Mouse (Mus musculus) cortical plate, adult 2 months (tissue): ENCODE measurements around the gene Ilf2.
A peak's percentile ranks its signal among the peaks of the same experiment; 100 is the strongest.

ENCODE experiments used
- CTCF ChIP-seq: fragments of 200-500 bp; IDR thresholded peaks from 2 replicates; pipeline ENCODE4 v1.5.1; 2011; ENCODE audit warnings: mild to moderate bottlenecking, control low read depth, low read length; ENCODE audit not compliant: insufficient read depth; ENCODE audit errors: extremely low read depth
- POLR2A ChIP-seq: fragments of 200-500 bp; IDR thresholded peaks from 2 replicates; pipeline ENCODE4 v1.6.1; 2011; ENCODE audit warnings: mild to moderate bottlenecking, low read length, control low read depth; ENCODE audit not compliant: insufficient read depth; ENCODE audit errors: extremely low read depth

GRCm38 (mm10) chr3:90495850-90496525 lies 20.1 kb downstream of the Ilf2 start:
- TF ChIP-seq POLR2A, result 0 out of 2 replicates have a peak, but pooled peaks have one; percentile 1
- no peak for TF ChIP-seq CTCF
